Mouse (Mus musculus): ENCODE measurements around the gene Ppp2r2c. TPM values are rescaled to one million over a fixed set of nuclear protein-coding genes. Genes with fewer than 3 reads are reported as not detected.

Gene Ppp2r2c
- 0.12 and 0.18 TPM in 2 replicates for polyA plus RNA-seq (2015; fragmentation: Nextera tagmentation; extraction: Ambion mirVana)

DNA sequence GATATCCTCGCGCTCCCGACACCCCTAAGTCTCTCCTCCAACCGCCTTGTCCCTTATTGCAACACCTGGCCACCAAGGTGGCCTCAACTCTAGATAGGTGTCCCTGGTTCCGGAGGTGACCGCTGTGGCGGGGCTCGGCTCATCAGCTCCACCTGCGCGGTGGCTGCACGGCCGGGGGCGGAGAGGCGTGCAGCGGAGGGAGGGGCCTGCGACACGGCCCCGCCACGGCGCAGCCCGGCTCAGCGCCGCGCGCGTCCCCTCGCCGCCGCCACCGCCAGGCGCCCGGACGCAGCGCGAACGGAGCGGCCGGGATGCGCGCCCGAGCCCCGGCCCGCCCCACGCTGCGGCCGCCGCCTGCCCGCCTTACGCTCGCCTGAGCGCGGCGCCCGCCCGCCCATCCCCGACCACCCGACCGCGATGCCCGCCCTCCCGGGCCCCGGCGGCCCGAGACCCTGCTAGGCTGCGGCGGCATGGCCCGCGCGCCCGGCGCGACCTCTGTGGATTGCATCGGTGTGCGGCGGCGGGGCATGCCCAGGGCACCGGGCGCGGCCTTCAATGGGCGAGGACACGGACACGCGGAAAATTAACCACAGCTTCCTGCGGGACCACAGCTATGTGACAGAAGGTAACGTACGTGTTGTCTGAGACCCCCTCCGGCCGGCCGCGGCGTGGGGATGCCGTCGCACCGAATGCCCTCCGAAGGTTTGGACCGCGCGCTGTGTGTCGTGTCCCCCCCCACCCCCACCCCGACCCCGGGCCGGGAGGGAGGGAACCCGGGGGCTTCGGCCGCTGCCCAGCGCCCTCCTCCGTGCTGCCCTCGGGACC, at the start of gene Ppp2r2c:
Gene Ppp2r2c, plus strand, starts transcription at position 248 of the 825 bp plus-strand sequence.

DNA sequence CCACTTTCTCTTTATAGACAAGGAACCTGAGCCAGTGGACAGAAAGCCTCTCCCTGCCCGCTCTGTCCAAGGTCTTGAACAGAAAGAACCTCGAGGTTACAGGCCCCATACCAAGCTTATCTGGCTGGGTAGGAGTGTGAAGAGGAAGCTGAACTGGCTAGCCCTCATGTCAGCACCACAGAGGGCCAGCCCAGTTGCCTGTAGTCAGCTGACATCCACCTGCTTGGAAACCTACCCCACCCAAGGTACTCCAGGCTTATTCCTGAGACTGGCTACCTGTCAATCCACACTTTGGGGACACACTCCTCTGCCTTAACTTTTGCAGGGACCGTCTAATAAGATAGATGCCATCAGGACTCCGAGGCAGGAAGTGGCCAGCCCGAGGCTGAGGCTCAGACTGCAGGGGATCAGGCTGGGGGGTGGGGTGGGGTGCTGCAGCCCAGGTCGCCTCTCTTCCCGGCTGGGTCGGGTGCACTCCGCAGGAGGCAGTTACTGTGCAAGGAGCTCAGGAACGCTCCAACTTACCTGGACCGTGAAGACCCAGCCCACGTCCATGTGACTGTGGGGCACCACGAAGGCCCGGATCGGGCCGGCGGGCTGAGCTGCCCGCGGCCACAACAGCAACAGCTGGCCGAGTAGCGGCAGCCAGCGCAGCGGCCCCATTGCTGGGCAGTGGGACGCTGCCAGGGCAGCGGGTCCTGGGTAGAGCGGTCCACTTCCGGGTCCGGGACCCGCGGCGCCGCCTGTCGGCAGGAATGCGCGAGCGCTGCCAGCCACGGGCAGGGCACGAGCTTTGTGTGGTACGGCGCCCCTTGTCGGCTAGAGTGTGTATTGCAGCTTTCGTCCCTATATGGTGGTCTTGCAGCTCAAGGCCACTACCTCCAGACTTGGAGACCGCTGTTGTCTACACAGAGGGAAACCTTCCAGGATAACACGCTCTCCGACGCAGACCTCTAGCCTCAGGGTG, 38.1 kb upstream of the Ppp2r2c start, which contains the start of gene Man2b2:
Gene Man2b2, minus strand, starts transcription at position 741 of the 967 bp plus-strand sequence.

DNA sequence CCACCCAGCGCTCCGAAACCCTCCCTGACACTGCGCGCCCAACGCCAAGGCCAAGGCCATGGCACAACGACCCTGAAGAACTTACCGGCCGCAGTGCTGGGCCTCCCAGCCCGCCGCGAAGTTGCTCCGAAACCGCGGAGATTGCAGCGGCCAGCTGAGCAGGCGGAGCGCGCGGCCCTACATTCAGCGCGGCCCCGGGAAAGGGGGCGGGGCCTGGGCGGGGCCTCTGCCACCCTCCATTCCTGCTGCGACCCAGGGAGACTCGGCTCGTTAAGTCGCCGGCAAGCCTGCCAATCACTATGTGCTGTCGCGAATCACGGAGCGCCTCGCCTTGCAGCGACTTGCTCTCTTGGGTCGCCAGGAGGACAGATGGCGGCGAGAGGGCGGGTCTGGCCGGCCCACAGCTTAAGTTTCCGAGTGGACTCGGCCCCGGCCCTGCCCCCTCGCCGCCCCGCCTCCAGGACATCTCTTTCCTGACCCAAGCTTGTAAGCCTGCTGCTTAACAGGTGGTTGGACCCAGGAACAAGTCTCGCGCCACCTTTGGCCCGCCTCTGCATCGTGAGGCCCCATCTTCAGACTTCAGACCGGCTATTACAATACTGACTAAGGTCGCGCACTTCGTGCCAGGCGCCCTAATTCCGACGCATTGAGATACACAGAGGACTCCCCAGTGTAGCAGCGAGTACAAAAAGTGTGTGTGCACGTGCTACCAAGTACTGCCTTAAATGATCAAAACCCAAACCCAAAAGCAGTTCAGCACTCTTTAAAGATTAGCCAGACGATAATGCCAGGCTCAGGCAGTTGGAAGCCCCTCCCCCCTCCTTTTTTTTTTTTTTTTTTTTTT, 120.7 kb downstream of the Ppp2r2c start, which contains the start of gene Wfs1:
Gene Wfs1, minus strand, starts transcription at position 425 of the 844 bp plus-strand sequence.

Other genes starting within 250 kb of the Ppp2r2c start
- gene D5Ertd579e, start 172.5 kb upstream of the Ppp2r2c start, polyA plus RNA-seq (2015; fragmentation: Nextera tagmentation; extraction: Ambion mirVana): 16.4 and 18.6 TPM in 2 replicates
- gene Bloc1s4, start 119.9 kb upstream of the Ppp2r2c start, polyA plus RNA-seq (2015; fragmentation: Nextera tagmentation; extraction: Ambion mirVana): 22.1 and 22.5 TPM in 2 replicates
- 340 and 384 TPM in 2 replicates for gene Mrfap1, start 71.7 kb upstream of the Ppp2r2c start, polyA plus RNA-seq (2015; fragmentation: Nextera tagmentation; extraction: Ambion mirVana)
- 20.5 and 22.7 TPM in 2 replicates for gene Man2b2, start 37.9 kb upstream of the Ppp2r2c start, polyA plus RNA-seq (2015; fragmentation: Nextera tagmentation; extraction: Ambion mirVana)
- gene Wfs1, start 120.7 kb downstream of the Ppp2r2c start, polyA plus RNA-seq (2015; fragmentation: Nextera tagmentation; extraction: Ambion mirVana): 15.1 and 15.7 TPM in 2 replicates
- gene Gm1043, start 216.9 kb downstream of the Ppp2r2c start, polyA plus RNA-seq (2015; fragmentation: Nextera tagmentation; extraction: Ambion mirVana): not detected in 2 replicates

Measured in urinary bladder, postnatal 0 days (tissue).